Mouse (Mus musculus) bone marrow macrophage, adult 2 months (primary cell): Measurements from ENCODE around the gene Memo1. TPM values are rescaled to one million over a fixed set of nuclear protein-coding genes. Genes with fewer than 3 reads are reported as not detected.

Experiments used
- H3K27ac ChIP-seq: 2 replicates; pipeline ENCODE4 v1.5.1; 2012; ENCODE audit warnings: low read depth, low read length; ENCODE audit not compliant: insufficient read depth
- H3K4me1 ChIP-seq: 2 replicates; pipeline ENCODE4 v1.6.1; 2012; ENCODE audit warnings: low read length; ENCODE audit not compliant: control insufficient read depth, insufficient read depth
- H3K4me3 ChIP-seq: 2 replicates; pipeline ENCODE4 v1.5.1; 2012; ENCODE audit warnings: mild to moderate bottlenecking, low read length, moderate library complexity; ENCODE audit not compliant: insufficient read depth
- CTCF ChIP-seq: IDR thresholded peaks from 2 replicates; pipeline ENCODE4 v1.5.1; 2012; ENCODE audit warnings: low read depth, mild to moderate bottlenecking, low read length, moderate library complexity
- POLR2A ChIP-seq: IDR thresholded peaks from 2 replicates; pipeline ENCODE4 v1.6.1; 2012; ENCODE audit warnings: mild to moderate bottlenecking, low read depth, low read length, borderline replicate concordance
- polyA plus RNA-seq: library from polyadenylated mRNA; stranded (reverse); fragments of >200 nt; gene quantifications from 2 replicates; pipeline ENCODE4 v1.2.4, GENCODE M21; 2012; ENCODE audit not compliant: missing spikeins, insufficient read depth, insufficient read length

Gene Memo1
- polyA plus RNA-seq, 1 experiment = 38.4 TPM

DNA sequence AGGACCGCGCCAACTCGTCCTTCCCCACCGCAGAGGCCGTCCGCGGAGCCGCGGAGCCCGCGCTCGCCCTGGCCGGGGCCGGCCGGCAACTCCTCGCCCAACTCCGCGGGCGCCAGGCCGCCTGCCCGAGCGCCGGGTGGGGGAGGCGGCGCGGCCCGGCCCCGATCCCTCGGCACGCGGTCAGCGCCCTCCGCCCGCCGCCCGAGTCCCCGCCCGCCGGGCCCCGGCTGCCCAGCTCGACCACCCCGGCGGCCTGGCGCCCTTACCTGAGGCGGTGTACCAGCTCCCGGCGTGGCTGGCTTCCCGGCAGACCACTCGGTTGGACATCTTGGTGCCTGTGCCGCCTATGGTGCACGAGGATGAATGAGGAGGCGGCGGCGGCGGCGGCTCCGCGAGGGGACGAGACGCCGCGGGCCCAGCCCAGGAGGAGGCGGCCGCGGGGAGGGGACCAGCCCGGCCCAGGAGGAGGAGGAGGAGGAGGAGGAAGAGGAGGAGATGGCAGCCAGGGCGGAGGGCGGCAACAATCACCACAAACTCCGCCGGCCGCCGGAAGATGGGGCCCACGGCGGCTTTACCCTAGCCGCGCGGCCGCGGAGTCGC lies 795 bp downstream of the Memo1 start:
- Histone ChIP-seq H3K4me1 (peaks cover 18% of the 10 kb centered on the region), H3K27ac (peak overlapping the region; percentile 79), H3K4me3 (peak overlapping the region; percentile 97)
- TF ChIP-seq POLR2A = no peak
- no peak for TF ChIP-seq CTCF

DNA sequence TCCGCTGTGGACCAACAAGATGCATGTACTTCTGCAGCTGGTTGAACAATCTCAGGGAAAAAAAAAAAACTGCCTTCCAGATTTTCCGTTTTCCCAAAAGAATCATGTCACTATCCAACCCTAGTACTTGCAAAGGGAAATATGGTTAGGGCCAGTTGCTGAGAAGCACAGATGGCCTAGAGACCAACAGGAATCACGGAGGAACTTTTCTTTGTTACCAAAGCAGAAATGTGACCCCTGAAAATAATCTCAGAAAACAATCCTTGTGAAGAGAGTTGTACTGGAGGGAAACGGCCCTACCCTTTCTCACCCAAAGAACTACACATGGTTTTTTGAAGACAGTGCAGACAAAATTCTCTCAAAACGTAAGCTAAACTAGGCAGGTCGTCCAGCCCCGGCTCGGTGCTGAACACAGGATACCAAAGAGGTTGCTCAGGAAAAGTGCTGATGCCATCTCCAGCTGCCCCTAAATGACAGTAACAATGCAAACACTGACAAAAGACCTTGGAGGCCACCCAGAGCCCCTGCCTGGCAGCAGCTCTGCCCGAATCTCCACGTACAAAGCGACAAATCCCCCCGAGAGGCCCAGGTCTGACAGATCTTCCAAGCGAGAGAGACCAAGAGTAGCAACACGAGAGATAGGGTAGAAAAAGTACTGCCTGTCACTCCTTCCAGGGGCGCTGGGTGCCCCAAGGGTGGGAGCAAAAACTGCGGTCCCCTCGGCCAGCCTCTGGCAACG lies 1.5 kb downstream of the Memo1 start:
- TF ChIP-seq CTCF = no peak
- no peak for TF ChIP-seq POLR2A
- H3K4me1 ChIP-seq = peaks cover 21% of the 10 kb centered on the region
- peak overlapping the region; percentile 79 for H3K27ac ChIP-seq
- peak overlapping the region; percentile 97 for H3K4me3 ChIP-seq

DNA sequence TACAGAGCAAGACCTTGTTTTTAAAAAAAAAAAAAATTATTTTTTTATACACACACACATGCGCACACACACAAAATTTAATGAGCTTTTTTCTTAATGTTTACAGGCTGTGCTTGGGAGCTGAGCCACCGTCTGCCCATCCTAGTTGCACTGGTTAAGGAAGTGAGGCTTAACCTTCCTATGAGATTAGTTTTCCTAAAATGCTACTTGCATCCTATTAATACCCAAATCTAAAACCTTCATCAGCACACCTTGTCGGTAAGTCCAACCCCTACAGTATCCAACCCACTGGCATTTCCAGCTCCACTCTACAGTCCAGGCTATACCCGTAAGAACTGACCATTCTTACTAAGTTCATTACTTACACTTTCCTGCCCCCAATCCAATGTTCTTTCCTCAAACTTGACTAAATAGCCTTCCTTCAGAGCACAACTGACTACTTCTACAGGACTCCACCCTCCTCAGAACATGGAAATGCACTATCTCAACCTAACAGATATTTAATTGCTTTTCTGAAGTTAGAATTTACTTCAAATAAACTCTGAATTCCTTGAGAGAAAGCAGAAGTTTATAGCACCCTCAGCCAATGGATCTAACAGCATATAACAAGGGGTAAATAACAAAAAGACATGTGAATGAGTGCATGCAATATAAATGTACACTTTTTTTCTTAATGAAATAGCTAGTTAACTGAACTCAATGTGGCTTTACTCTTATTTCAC lies 3.5 kb downstream of the Memo1 start:
- no peak overlapping the region for H3K27ac ChIP-seq
- TF ChIP-seq CTCF = no peak
- no peak for TF ChIP-seq POLR2A
- peaks cover 23% of the 10 kb centered on the region for H3K4me1 ChIP-seq
- H3K4me3 ChIP-seq = no peak overlapping the region

DNA sequence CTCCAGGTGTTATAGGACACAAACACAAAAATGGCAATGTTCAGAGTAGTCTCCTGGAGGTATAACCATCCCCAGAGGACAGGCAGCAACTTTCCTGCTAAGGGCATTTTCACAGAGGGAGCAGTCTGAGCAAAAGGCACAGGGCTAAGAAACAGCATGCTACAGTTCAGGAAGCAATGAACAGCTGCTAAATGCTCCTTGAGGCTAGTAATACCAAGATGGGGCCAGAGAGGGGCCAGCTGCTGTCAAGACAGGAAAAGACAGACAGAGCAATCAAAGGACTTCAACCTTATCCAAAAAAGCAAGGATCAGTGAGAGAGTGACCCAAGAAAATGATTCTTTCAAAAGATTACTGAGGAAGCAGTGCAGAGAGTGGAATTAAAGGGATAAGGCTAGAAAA lies 4.5 kb downstream of the Memo1 start:
- Histone ChIP-seq H3K27ac (no peak overlapping the region), H3K4me1 (peaks cover 23% of the 10 kb centered on the region), H3K4me3 (no peak overlapping the region)
- TF ChIP-seq CTCF (no peak), POLR2A (no peak)

DNA sequence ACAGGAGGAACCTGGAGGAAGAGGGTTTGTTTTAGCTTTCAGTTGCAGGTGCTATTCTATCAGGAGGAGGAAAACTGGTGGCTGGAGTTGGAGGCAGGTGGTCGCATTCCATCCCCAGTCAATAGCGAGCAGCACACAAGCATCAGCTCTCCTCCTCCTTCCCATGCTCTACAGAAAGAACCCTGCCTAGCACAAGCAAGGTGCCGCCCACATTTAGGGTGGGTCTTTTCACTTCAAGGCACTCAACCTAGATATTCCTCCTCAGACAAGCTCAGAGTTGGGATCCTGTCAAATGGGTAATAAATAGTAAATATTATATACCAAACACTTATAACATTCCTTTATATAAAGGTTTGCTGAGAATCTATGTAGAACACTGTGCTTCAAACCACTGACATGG lies 5.1 kb downstream of the Memo1 start:
- H3K4me3 ChIP-seq = no peak overlapping the region
- no peak overlapping the region for H3K27ac ChIP-seq
- no peak for TF ChIP-seq CTCF
- no peak for TF ChIP-seq POLR2A
- H3K4me1 ChIP-seq = peaks cover 23% of the 10 kb centered on the region

DNA sequence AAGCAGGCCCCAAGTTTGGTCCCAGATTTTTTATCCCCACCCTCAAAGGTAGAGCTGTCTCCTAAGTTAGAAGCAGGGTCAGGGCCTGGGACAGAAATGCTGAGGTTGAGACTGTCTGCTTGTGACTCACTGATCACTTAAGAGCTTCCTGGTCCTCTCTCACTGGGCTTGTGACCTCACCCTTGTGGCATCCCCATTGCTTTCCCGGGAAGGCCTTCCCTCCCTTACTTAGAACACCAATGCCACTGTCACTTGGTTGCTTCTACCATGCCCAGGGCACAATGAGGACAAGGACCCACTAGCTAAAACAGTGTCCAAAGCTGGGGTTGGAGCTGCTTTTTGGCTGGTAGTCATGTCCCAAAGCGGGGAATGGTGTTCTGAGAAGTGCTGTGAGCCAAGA lies 6.7 kb downstream of the Memo1 start:
- no peak overlapping the region for H3K27ac ChIP-seq
- H3K4me1 ChIP-seq = peaks cover 23% of the 10 kb centered on the region
- H3K4me3 ChIP-seq = no peak overlapping the region
- TF ChIP-seq CTCF = no peak
- no peak for TF ChIP-seq POLR2A

DNA sequence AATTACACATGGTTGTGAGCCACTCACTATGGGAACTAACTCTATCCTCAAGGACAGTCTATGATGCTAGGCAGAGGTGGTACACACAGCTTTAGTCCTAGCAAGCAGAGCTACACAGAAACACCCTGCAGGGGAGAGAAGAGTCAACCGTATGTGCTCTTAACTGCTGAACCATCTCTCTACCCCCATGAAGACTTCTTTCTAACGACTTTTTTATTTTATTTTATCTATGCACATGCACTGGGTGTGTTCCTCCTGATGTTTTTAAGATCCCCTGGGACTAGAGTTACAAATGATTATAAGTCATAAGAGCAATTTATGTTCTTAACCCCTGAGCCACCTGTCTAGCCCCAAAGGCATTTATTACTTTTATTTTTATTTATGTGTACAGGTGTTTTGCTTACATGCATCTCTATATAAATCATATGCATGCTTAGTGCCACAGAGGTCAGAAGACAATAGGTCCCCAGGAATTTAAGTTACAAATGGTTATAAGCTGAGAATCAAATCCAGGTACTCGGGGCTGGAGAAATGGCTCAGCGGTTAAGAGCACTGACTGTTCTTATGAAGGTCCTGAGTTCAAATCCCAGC lies 9.1 kb downstream of the Memo1 start:
- Histone ChIP-seq H3K4me1 (peaks cover 18% of the 10 kb centered on the region), H3K27ac (no peak overlapping the region), H3K4me3 (no peak overlapping the region)
- TF ChIP-seq CTCF (no peak), POLR2A (no peak)

DNA sequence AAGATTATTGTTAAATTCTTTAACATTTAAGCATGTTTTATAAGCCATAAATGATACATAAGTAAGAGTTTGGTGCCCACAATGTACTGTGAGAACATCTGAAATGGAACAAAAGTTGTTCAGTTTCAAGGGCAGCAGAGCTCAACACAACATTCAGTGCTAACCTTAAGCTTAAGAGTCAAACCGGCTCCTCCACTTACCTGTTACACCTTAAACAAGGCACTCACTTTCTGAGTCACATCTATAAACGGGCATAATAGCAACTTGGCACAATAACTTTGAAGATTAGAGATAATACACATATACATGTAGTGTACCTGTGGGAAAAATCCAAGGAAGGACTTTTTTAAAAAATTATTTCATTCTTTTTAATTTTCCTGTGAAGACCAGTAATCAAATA lies 9.6 kb downstream of the Memo1 start:
- Histone ChIP-seq H3K27ac (no peak overlapping the region), H3K4me3 (no peak overlapping the region), H3K4me1 (peaks cover 13% of the 10 kb centered on the region)
- TF ChIP-seq POLR2A (no peak), CTCF (no peak)

DNA sequence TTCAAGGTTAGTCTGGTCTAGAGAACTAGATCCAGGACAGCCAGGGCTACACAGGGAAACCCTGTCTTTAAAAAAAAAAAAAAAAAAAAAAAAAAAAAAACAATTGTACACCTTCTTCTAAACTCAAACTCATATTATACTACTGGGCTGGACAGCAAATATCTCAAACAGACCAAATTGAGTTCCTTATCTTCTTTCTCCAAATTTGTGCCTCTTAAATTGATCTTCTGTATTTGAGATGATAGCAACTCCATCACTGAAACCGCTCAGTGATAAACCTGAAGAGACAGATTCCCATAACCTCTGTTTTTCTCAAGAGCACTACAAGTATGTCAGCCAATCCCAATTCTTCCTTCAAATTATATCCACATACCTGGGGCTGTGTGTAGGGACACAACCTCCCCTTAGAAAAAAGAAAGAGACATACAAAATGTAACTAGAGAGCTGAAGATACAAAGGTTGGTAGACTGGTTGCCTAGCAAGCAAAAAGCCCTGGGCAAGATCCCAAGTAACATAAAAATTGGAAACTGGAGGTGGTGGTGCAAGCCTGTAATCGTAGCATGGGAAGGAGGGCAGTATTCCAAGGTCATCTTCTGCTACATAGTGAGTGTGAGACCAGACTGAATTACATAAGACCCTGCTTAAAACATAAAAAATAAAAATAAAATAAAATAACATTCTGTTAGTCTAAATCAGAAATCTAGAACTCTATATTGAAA lies 10.8 kb downstream of the Memo1 start:
- Histone ChIP-seq H3K4me1 (peaks cover 17% of the 10 kb centered on the region), H3K27ac (no peak overlapping the region), H3K4me3 (no peak overlapping the region)
- TF ChIP-seq CTCF (no peak), POLR2A (no peak)
